Mouse (Mus musculus) ES-CJ7 (cell line): ENCODE results near the gene U2af2.
"Not testable (repeated sequence)": the region's sequence is repeated elsewhere in the genome, so short reads cannot be mapped to it uniquely, and the experiment has no call there.

Experiments
- DNase-seq: peaks from one replicate; pipeline ENCODE4 v3.0.0; 2011; ENCODE audit warnings: low read depth, low spot score

Gene U2af2

GRCm38 (mm10) chr7:5061774-5062359 is at the start of gene U2af2:
Gene U2af2, plus strand, starts transcription at chr7:5062143.
- peak; percentile 87 for DNase-seq

DNA sequence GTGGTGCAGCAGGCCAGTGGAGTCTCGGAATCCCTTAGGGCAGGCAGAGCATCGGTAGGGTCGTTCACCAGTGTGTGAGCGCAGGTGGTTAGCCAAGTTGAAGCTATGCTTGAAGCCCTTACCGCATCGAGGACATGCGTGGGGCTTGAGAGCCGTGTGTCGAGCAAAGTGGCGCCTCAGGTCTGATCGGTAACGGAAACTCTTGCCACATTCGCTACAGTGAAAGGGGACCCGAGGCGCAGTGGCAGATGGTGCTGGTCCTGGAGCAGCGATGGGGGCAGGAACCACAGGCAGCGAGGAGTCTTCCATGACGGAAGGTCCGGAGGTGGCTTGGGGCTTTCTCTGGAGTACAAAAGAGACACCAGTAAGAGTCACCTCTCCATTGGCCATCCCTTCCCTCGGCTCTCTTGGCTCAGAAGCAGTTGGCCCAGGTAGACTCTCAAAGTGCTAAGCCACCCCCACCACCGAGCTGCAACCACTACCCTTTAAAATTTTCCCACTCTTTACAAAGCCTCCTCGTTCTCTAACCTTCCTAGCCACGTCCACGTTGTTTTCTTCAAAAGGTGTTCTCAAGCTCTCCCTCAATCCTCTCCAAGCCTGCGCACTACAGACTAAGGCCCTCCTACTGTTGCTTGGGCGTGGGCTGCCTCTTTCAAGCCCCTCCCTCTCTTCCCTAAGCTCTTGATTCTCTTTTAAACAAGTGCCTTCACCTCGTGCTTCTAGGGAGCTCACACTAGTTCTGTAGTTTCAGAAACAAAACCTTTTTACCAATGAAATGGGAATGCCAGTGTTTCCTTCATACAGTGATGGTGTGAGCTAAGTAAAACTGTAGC is 49.0 kb upstream of the U2af2 start:
- peak; percentile 94 for DNase-seq

- DNase-seq = peak; percentile 97
Measured at GRCm38 (mm10) chr7:5014251-5015117, 47.5 kb upstream of the U2af2 start, which contains the start of the genes Zfp524 and Fiz1. Gene Zfp524, plus strand, starts transcription at chr7:5014415. Gene Fiz1, minus strand, starts transcription at chr7:5014697.

- DNase-seq = peak; percentile 95
Measured at GRCm38 (mm10) chr7:5015118-5016001, 46.6 kb upstream of the U2af2 start, which contains the start of gene Gm44973. Gene Gm44973, plus strand, starts transcription at chr7:5015496.

DNA sequence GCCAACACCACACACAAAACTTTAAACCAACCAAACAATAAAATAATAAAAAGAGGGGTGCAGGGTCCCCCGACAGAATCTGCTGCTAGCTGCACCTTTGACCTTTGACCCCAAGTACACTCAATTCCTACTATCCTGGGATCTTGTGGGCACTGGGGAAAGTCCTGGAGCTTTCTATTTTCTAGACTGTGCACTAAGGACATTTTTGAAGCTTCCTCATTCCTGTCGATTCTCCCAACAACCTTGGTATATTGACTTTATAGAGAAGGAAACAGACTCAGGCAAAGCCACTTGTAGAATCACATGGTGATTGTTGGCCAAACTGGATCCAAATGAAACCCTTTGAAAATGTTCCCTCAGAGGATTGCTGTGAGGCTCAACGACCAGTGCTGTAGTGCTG is 45.9 kb upstream of the U2af2 start:
- DNase-seq = no peak

DNA sequence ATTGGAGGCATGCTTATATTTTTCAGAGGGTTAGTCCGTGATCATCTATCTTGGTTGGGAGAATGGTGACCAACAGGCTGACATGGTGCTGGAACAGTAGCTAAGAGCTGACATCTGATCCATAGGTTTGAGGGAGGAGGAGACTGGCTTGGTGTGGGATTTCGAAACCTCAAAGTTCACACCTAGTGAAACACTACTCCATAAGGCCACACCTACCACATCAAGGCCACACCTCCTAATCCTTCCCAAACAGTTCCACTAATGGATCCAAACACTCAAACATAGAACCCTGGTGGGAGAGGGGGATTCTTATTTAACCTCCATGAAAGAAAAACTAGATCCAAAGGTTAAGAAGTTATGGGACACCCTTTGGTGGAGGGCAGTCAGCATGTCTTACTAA is 45.0 kb upstream of the U2af2 start:
- DNase-seq = peak; percentile 45

DNA sequence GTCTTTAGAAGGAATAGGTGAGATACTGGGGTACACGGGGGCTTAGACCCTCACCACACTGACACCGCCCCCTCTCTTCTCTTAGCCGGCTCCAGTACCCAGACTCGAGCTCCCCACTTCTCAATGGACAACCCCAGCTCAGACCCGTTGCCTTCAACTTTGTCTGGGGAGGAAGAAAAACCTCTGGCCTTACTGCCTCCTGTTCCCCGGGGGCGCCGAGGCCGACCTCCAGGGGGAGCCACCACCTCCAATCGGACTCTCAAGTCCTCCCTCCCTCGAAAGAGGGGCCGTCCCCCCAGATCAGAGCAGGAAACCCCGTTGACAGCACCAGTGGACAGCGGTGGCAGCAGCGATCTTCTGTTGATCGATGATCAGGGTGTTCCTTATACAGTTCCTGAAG is 44.6 kb upstream of the U2af2 start:
- peak; percentile 67 for DNase-seq

GRCm38 (mm10) chr7:5017931-5018330 is 44.0 kb upstream of the U2af2 start:
- DNase-seq = no peak

- not testable (repeated sequence) for DNase-seq
Measured at GRCm38 (mm10) chr7:5019576-5019975, 42.4 kb upstream of the U2af2 start.

DNA sequence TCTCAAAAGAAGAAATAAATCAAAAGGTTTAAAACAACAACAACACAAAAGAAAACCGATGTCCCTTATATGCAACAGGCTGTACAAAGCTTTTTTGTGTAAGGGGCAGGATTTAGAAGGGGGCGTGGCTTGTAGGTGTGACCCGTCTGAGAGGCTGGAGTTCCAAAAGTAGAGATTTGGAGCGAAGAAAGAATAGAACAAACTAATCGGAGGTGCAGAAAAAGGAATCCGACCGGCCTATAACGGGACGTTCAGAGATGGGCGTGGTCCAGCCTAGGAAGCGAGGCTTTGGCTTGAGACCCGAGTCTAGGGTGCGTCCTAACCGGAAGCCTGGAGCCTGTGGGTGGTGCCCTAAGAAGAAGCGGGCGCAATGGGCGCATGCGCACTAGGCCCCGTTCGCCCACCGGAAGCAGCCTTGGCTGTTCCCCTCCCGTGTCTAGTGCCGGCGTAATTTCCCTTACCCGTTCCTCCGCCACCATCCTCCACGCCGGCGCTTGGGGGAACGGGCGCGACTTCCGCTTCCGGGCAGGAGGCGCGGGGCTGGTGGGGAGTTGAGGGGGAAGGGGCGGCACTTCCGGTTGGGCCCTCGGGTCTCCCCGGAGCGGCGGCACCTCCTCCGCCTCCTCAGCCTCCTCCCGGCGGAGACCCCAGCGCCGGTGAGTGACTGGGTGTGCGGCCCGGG is 41.8 kb upstream of the U2af2 start, which contains the start of the genes Zfp865 and Ccdc106:
Zfp865 (plus strand) TSS at position 377 of the 682 bp plus-strand sequence.
Ccdc106 (plus strand) TSS at position 554 of the 682 bp plus-strand sequence.
- peak; percentile 99 for DNase-seq

GRCm38 (mm10) chr7:5020685-5021084 is 41.3 kb upstream of the U2af2 start:
- no peak for DNase-seq

DNA sequence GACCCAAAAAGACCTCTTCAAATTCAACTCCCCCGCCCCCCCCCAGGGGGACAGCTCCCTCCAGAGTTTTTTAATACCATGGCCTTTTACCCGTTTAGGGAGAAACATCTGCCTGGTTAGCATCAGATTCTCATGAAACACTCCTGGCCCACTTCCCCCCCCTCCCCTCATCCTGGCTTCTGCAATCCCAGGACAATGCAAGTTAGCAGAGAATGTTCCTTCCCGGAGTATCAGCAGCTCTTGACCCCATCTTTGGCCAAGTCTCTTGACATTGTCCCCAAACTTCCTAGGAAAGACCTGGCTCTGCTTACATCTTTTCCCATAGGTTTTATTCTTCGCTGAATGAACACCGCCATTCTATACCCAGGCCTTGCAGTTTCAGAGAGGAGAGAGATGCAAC is 40.7 kb upstream of the U2af2 start:
- DNase-seq = no peak

- no peak for DNase-seq
Measured at GRCm38 (mm10) chr7:5029543-5029942, 32.4 kb upstream of the U2af2 start.

DNA sequence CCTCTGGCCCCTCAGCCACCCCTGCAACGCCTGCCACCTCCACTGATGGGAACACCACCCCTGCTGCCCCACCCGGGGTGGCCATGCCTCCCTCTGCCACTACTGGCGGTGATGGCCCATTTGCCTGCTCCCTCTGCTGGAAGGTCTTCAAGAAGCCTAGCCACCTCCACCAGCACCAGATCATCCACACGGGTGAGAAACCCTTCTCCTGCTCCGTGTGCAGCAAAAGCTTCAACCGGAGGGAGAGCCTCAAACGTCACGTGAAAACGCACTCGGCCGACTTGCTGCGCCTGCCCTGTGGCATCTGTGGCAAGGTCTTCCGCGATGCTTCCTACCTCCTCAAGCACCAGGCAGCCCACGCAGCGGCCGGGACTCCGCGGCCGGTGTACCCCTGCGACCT is 32.0 kb upstream of the U2af2 start:
- peak; percentile 66 for DNase-seq

- peak; percentile 72 for DNase-seq
Measured at GRCm38 (mm10) chr7:5030554-5031275, 31.2 kb upstream of the U2af2 start.

- no peak for DNase-seq
Measured at GRCm38 (mm10) chr7:5031496-5031895, 30.4 kb upstream of the U2af2 start.

GRCm38 (mm10) chr7:5033818-5034217 is 28.1 kb upstream of the U2af2 start, which contains the start of gene 4632433K11Rik:
Gene 4632433K11Rik, plus strand, starts transcription at chr7:5034118.
- no peak for DNase-seq

GRCm38 (mm10) chr7:5035628-5036027 is 26.3 kb upstream of the U2af2 start:
- DNase-seq = no peak

- DNase-seq = no peak
Measured at GRCm38 (mm10) chr7:5036136-5036535, 25.8 kb upstream of the U2af2 start.
